Mouse (Mus musculus) WW6 (cell line): Measurements from ENCODE around the gene Ccnk.

ENCODE experiments used
- DNase-seq: peaks from one replicate; pipeline ENCODE4 v3.0.0-alpha.2; 2013; ENCODE audit warnings: low read depth, low spot score

The Ccnk gene

DNA sequence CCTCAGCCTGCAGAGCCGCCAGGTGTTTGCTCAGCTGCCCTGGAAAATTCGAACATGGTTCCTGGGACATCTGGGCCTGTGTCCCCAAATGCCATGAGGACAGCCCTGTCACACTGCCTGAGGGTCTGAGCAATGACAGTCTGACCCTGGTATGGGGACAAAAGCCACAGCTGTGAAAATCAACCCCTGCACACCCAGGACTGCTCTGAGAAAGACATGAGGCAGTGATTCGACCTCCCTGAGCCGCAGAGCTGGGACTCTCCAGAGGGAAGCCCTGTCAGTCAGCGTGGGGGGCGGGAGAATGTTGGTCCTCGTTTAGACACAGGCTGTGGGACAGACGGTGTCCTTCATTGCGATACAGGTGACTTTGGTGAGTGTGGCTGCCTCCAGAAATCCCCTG lies 66.2 kb downstream of the Ccnk start:
- no peak for DNase-seq

DNA sequence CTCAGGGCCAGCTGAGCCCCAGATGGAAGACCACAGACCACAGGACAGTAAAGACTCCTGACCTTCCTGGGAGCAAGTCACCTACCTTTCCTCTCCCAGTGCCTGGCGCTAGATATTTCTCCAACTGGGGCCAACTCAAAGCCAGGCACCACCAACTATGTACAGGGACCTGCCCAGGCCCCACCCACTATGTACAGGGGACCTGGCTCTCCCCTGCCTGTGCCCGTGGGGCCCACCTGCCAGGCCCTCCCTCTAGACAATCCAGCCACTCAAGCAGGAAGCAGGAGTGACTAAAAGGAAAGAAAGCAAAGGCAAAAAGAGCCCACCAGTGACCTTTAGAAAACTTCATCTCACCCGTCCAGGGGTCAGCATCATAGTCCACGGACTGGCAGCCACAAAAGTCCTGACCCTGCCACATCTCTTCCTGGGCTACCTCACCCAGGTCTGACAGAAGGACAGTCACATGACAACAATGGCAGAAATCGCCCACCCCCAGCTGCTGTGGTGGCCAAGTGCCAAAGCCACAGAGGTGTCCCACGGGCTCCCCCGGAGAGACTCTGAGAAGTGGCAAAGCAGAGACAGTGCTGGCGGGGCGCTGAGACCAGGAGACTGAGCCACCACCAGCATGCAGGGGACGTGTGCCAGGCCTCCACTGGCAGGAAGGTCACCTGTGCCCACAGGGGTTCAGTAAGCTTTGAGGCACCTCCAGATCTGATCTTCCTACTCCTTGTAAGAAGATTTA lies 67.6 kb downstream of the Ccnk start:
- DNase-seq, result no peak

DNA sequence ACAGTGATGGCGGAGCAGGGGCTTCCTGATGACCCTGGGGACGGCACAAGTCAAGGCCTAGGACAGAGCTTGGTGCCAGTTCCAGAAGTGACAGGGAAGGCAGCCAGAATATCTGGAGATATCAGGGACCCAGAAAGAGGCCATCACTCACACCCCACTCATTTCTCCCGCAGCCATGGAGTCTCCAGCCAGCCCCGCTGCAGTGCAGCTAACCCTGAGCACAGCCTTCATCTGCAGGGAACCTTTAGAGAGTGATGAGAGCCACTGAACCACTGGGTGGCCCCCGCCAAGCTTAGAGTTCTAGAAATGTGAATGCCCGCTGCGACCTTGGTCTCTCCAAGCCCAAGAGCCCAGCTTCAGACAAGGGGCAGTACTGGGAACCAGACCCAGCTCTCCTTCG lies 69.6 kb downstream of the Ccnk start:
- no peak for DNase-seq

DNA sequence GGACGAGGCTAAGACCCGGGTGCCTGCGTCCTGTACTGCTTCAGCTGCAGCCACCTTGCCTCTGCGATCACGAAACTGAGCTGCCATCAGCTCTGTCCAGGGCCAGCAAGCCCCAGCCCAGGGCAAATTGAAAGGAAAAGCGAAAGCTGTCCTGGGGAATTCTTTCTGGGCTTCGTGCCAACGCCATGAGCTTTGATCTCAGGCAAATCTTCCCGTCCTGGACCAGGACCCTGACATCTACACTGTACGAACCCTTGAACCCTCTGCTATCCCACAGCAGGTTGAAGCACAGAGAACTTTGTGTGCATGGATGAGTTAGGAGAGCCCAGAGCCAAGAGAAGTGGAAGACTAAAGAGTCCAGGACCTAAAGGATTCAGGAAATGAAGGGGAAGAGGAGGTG lies 70.1 kb downstream of the Ccnk start:
- DNase-seq, result no peak

DNA sequence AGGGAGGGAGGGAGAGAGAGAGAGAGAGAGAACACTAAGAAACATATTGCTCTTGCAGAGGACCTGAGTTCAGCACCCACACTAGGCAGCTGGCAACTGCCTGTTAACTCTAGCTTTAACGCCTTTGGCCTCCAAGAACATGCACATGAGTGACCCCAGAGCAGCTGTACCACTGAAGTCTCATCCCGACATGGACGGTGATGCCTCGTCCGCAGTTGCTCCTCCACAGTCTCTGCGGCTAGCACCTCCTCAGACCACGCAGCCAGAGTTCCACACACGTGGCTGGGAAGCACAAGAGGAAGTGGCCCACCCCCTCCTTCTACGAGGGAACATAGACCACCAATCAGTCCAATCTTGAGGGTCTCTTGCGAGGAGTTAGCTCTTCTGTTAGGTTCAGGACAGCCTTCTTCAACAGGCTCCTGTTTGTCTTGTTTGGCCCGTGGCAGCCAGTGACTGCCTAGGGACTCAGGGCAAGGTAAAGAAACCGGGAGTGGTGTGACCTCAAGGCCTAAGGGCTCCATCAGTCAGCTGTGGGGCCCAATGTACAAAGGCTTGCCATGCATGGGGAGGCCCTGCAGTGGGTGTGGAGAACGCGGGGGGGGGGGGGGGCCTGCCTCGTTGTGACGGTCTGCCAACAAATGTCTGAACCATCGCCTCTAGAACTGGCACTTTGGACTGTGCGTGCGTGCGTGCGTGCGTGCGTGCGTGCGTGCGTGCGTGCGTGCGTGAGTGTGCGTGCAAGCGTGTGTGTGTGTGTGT lies 71.8 kb downstream of the Ccnk start:
- no peak for DNase-seq

DNA sequence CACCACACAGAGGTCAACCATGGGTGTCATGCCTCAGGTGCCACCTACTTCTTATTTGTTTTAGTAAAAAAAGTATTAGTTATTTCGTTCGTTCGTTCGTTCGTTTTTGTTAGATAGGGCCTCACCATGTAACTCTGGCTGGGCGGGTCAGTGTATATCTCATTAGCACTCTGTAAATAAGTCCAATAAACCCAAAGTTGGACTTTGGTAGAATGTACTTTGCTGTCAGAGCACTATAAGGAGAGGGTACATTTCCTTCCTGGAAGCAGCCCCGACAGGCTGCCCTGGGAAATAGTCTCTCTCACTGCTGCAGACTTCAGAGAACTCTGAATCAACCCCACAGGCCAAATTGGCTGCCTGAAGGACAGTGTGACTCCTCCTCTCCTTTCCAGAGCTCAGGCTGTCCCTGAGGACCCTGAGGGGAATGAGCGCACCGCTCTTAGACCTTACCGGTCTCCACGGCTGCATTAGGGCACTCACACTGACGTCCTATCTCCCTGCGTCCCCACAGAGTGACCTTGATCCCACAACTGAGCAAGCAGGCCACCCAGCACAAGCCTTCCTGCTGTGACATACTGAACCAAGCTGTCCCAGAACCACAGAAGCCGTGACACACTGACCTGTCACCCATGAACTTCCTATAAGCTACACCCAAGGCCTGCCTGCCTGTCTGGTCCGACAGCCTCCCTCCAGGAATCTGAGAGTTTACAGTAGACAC lies 72.6 kb downstream of the Ccnk start:
- DNase-seq, result no peak
